Mouse (Mus musculus): ENCODE measurements around the gene Xrcc5. TPM values are rescaled to one million over a fixed set of nuclear protein-coding genes. Genes with fewer than 3 reads are reported as not detected.

The Xrcc5 gene
- polyA plus RNA-seq, 2 experiments, result 22.6 to 41.8 TPM

GRCm38 (mm10) chr1:72347873-72348272, 40.7 kb downstream of the Xrcc5 start:
- no peak for DNase-seq (ENCODE audit: low spot score)

DNA sequence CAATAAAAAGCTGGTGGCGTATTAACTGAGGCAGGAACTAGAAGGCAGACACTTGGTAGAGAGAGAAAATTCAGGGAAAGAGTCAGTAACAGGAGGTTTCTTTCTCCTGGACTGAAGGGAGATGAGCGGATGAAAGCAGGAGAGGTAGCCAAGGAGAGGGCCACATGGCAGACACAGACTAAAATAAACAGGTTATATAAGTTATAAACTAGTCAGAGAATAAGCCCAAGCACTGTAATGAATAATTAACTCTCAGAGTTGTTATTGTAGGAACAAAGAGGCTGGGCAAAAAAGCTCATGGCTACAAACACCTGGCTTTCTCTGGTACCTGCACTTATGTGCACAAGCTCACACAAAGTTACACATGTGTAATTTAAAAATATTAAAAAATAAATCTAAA, 47.6 kb downstream of the Xrcc5 start:
- TF ChIP-seq POLR2A (IDR thresholded peaks at IDR 0.05; ENCODE audit: borderline replicate concordance, extremely low read depth, insufficient read depth, insufficient read length), result no peak
- peaks cover 56% of the 10 kb centered on the region for H3K36me3 ChIP-seq (ENCODE audit: control insufficient read depth, insufficient read depth, low read length)
- no peak overlapping the region for H3K9ac ChIP-seq (ENCODE audit: low read depth, low read length, severe bottlenecking)
- no peaks in the 10 kb centered on the region for H3K4me1 ChIP-seq (ENCODE audit: control insufficient read depth, insufficient read depth, low read length)
- H3K4me2 ChIP-seq (replicated peaks; ENCODE audit: low read depth, low read length, severe bottlenecking), result no peak overlapping the region
- DNase-seq (ENCODE audit: low spot score) (no peak), ATAC-seq (ENCODE audit: low FRiP score, low read depth) (no peak)
- 92% methylated on average over 2 of the region's 2 CpGs for WGBS
- H3K9me3 ChIP-seq (ENCODE audit: control insufficient read depth, low read length), result no peaks in the 10 kb centered on the region
- no peak overlapping the region for H3K4me3 ChIP-seq (replicated peaks; ENCODE audit: low read length)
- H3K27ac ChIP-seq (replicated peaks; ENCODE audit: low read depth, low read length), result no peak overlapping the region
- no peaks in the 10 kb centered on the region for H3K27me3 ChIP-seq (ENCODE audit: control insufficient read depth, insufficient read depth, low read length)

More at GRCm38 (mm10) chr1:72347873-72348272, 40.7 kb downstream of the Xrcc5 start:
- Histone ChIP-seq H3K36me3 (ENCODE audit: control insufficient read depth, insufficient read depth, low read length) (peaks cover 76% of the 10 kb centered on the region), H3K9me3 (ENCODE audit: control insufficient read depth, low read length) (no peaks in the 10 kb centered on the region), H3K27ac (replicated peaks; ENCODE audit: low read depth, low read length) (no peak overlapping the region), H3K4me2 (replicated peaks; ENCODE audit: low read depth, low read length, severe bottlenecking) (no peak overlapping the region), H3K27me3 (ENCODE audit: control insufficient read depth, insufficient read depth, low read length) (no peaks in the 10 kb centered on the region), H3K4me1 (ENCODE audit: control insufficient read depth, insufficient read depth, low read length) (no peaks in the 10 kb centered on the region), H3K4me3 (replicated peaks; ENCODE audit: low read length) (no peak overlapping the region), H3K9ac (ENCODE audit: low read depth, low read length, severe bottlenecking) (no peak overlapping the region)
- TF ChIP-seq POLR2A (IDR thresholded peaks at IDR 0.05; ENCODE audit: borderline replicate concordance, extremely low read depth, insufficient read depth, insufficient read length), result no peak
- WGBS, result 76% methylated on average over 6 of the region's 6 CpGs
- ATAC-seq (ENCODE audit: low FRiP score, low read depth), result no peak

- no peak overlapping the region for H3K27ac ChIP-seq (replicated peaks; ENCODE audit: low read depth, low read length)
- no peak for ATAC-seq (ENCODE audit: low FRiP score, low read depth)
- H3K4me1 ChIP-seq (ENCODE audit: control insufficient read depth, insufficient read depth, low read length), result no peaks in the 10 kb centered on the region
- no peak overlapping the region for H3K9ac ChIP-seq (ENCODE audit: low read depth, low read length, severe bottlenecking)
- no peak for TF ChIP-seq POLR2A (IDR thresholded peaks at IDR 0.05; ENCODE audit: borderline replicate concordance, extremely low read depth, insufficient read depth, insufficient read length)
- H3K4me3 ChIP-seq (replicated peaks; ENCODE audit: low read length), result no peak overlapping the region
- H3K27me3 ChIP-seq (ENCODE audit: control insufficient read depth, insufficient read depth, low read length), result no peaks in the 10 kb centered on the region
- H3K4me2 ChIP-seq (replicated peaks; ENCODE audit: low read depth, low read length, severe bottlenecking), result no peak overlapping the region
- H3K36me3 ChIP-seq (ENCODE audit: control insufficient read depth, insufficient read depth, low read length), result peaks cover 48% of the 10 kb centered on the region
- no peaks in the 10 kb centered on the region for H3K9me3 ChIP-seq (ENCODE audit: control insufficient read depth, low read length)
- DNase-seq (ENCODE audit: low spot score), result no peak
- WGBS, result 91% methylated on average over 2 of the region's 2 CpGs
Measured at GRCm38 (mm10) chr1:72358216-72358615, 51.0 kb downstream of the Xrcc5 start.

DNA sequence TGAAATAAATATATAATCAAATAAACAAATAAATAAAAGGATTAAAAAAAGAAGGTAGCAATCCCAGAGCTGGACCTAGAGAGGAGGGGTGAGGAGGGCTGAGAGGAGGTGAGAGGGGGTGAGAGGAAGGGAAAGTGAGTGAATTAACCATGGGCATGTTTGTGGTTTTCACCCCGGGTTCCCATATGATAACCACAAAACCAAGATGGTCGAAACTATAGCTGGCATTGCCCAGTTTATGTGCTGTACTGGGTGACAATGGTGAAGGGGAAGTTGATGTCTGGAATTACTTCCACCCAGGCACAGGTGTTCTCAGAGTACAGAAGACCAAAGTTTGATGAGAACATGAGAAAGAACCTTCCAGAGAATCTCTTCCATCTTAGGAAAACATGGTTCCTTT, 52.2 kb downstream of the Xrcc5 start:
- no peak for DNase-seq (ENCODE audit: low spot score)
- Histone ChIP-seq H3K27me3 (ENCODE audit: control insufficient read depth, insufficient read depth, low read length) (no peaks in the 10 kb centered on the region), H3K27ac (replicated peaks; ENCODE audit: low read depth, low read length) (no peak overlapping the region), H3K36me3 (ENCODE audit: control insufficient read depth, insufficient read depth, low read length) (peaks cover 47% of the 10 kb centered on the region), H3K9ac (ENCODE audit: low read depth, low read length, severe bottlenecking) (no peak overlapping the region), H3K9me3 (ENCODE audit: control insufficient read depth, low read length) (no peaks in the 10 kb centered on the region), H3K4me3 (replicated peaks; ENCODE audit: low read length) (no peak overlapping the region), H3K4me1 (ENCODE audit: control insufficient read depth, insufficient read depth, low read length) (no peaks in the 10 kb centered on the region), H3K4me2 (replicated peaks; ENCODE audit: low read depth, low read length, severe bottlenecking) (no peak overlapping the region)
- WGBS, result 88% methylated on average over 2 of the region's 2 CpGs
- no peak for ATAC-seq (ENCODE audit: low FRiP score, low read depth)
- no peak for TF ChIP-seq POLR2A (IDR thresholded peaks at IDR 0.05; ENCODE audit: borderline replicate concordance, extremely low read depth, insufficient read depth, insufficient read length)

GRCm38 (mm10) chr1:72360809-72361208, 53.6 kb downstream of the Xrcc5 start:
- WGBS, result 95% methylated on average over 4 of the region's 4 CpGs
- no peaks in the 10 kb centered on the region for H3K4me1 ChIP-seq (ENCODE audit: control insufficient read depth, insufficient read depth, low read length)
- H3K27me3 ChIP-seq (ENCODE audit: control insufficient read depth, insufficient read depth, low read length), result no peaks in the 10 kb centered on the region
- no peaks in the 10 kb centered on the region for H3K9me3 ChIP-seq (ENCODE audit: control insufficient read depth, low read length)
- no peak overlapping the region for H3K27ac ChIP-seq (replicated peaks; ENCODE audit: low read depth, low read length)
- ATAC-seq (ENCODE audit: low FRiP score, low read depth) (no peak), DNase-seq (ENCODE audit: low spot score) (no peak)
- no peak overlapping the region for H3K9ac ChIP-seq (ENCODE audit: low read depth, low read length, severe bottlenecking)
- H3K4me2 ChIP-seq (replicated peaks; ENCODE audit: low read depth, low read length, severe bottlenecking), result no peak overlapping the region
- no peak for TF ChIP-seq POLR2A (IDR thresholded peaks at IDR 0.05; ENCODE audit: borderline replicate concordance, extremely low read depth, insufficient read depth, insufficient read length)
- no peak overlapping the region for H3K4me3 ChIP-seq (replicated peaks; ENCODE audit: low read length)
- peaks cover 41% of the 10 kb centered on the region for H3K36me3 ChIP-seq (ENCODE audit: control insufficient read depth, insufficient read depth, low read length)

DNA sequence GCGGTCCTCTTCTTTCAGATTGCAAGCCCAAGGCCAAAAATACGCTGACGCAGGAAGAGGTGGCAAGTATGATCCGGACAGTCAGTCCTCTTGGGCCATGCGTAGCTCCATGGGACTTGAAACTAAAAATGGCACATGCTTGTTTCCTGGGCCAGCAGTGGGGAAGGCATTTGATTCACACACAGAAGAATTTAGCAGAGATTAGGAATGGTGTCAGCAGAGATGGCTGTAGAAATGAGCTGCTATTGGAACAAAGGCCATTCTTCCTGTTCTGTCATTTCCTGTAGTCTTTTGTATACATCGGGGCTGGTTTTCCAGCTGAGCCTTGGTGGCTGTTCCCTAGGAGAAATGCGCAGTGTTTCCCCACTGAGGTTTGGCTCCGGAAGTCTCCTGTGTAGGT, 57.4 kb downstream of the Xrcc5 start:
- ATAC-seq (ENCODE audit: low FRiP score, low read depth), result no peak
- Histone ChIP-seq H3K4me1 (ENCODE audit: control insufficient read depth, insufficient read depth, low read length) (no peaks in the 10 kb centered on the region), H3K9ac (ENCODE audit: low read depth, low read length, severe bottlenecking) (no peak overlapping the region), H3K27me3 (ENCODE audit: control insufficient read depth, insufficient read depth, low read length) (no peaks in the 10 kb centered on the region), H3K4me3 (replicated peaks; ENCODE audit: low read length) (no peak overlapping the region), H3K4me2 (replicated peaks; ENCODE audit: low read depth, low read length, severe bottlenecking) (no peak overlapping the region), H3K27ac (replicated peaks; ENCODE audit: low read depth, low read length) (no peak overlapping the region), H3K9me3 (ENCODE audit: control insufficient read depth, low read length) (no peaks in the 10 kb centered on the region), H3K36me3 (ENCODE audit: control insufficient read depth, insufficient read depth, low read length) (peaks cover 27% of the 10 kb centered on the region)
- DNase-seq (ENCODE audit: low spot score), result no peak
- no peak for TF ChIP-seq POLR2A (IDR thresholded peaks at IDR 0.05; ENCODE audit: borderline replicate concordance, extremely low read depth, insufficient read depth, insufficient read length)
- WGBS, result 90% methylated on average over 8 of the region's 8 CpGs
